Mouse (Mus musculus) ovary, postnatal 36 days (tissue): ENCODE measurements at regions not wholly inside any gene's neighbourhood (a gene's known extent, or its start where the extent isn't known, plus 50 kb on each side); places are given as distances from the start of the nearest gene placed in this dataset.

Source experiments
- DNase-seq: peaks from one replicate; pipeline ENCODE4 v3.0.0; 2022; ENCODE audit warnings: low spot score, mixed read lengths

- DNase-seq = no peak
Observed at GRCm38 (mm10) chr4:45746451-45746850, 52.4 kb upstream of the Aldh1b1 start.

GRCm38 (mm10) chr4:45745746-45746145, 53.1 kb upstream of the Aldh1b1 start:
- DNase-seq = no peak

GRCm38 (mm10) chr4:45744849-45745407, 53.9 kb upstream of the Aldh1b1 start:
- DNase-seq = no peak

- no peak for DNase-seq
Observed at GRCm38 (mm10) chr4:45740779-45741365, 58.0 kb upstream of the Aldh1b1 start.

GRCm38 (mm10) chr4:45740319-45740718, 58.5 kb upstream of the Aldh1b1 start:
- no peak for DNase-seq

- no peak for DNase-seq
Observed at GRCm38 (mm10) chr4:45739696-45740095, 59.1 kb upstream of the Aldh1b1 start.

GRCm38 (mm10) chr4:45739168-45739567, 59.7 kb upstream of the Aldh1b1 start:
- no peak for DNase-seq

GRCm38 (mm10) chr4:45738746-45739145, 60.1 kb upstream of the Aldh1b1 start:
- no peak for DNase-seq

- no peak for DNase-seq
Observed at GRCm38 (mm10) chr4:45736215-45736815, 62.5 kb upstream of the Aldh1b1 start.

GRCm38 (mm10) chr4:45734011-45734410, 64.8 kb upstream of the Aldh1b1 start:
- DNase-seq = no peak

GRCm38 (mm10) chr4:45730862-45731831, 67.7 kb upstream of the Aldh1b1 start:
- no peak for DNase-seq

- no peak for DNase-seq
Observed at GRCm38 (mm10) chr4:45729801-45730200, 69.0 kb upstream of the Aldh1b1 start.

GRCm38 (mm10) chr4:45728825-45729224, 70.0 kb upstream of the Aldh1b1 start:
- no peak for DNase-seq

GRCm38 (mm10) chr4:45727915-45728314, 70.9 kb upstream of the Aldh1b1 start:
- DNase-seq = no peak

GRCm38 (mm10) chr4:45727474-45727873, 71.3 kb upstream of the Aldh1b1 start:
- DNase-seq = no peak

GRCm38 (mm10) chr4:45726783-45727182, 72.0 kb upstream of the Aldh1b1 start:
- no peak for DNase-seq

- no peak for DNase-seq
Observed at GRCm38 (mm10) chr4:45725055-45725910, 73.5 kb upstream of the Aldh1b1 start.

- DNase-seq = no peak
Observed at GRCm38 (mm10) chr4:45720352-45720751, 78.5 kb upstream of the Aldh1b1 start.

GRCm38 (mm10) chr4:45719564-45719963, 79.3 kb upstream of the Aldh1b1 start:
- DNase-seq = no peak

GRCm38 (mm10) chr4:45715878-45716277, 82.9 kb upstream of the Aldh1b1 start:
- DNase-seq = no peak

GRCm38 (mm10) chr4:45713837-45714508, 84.8 kb upstream of the Aldh1b1 start:
- no peak for DNase-seq
